ENCODE assay signal across 7 mouse cellular contexts in genomic region chr15:96695455-96696421, GRCm38 (mm10). TPM values are rescaled to one million over a fixed set of nuclear protein-coding genes. Genes with fewer than 3 reads are reported as not detected.
A peak's percentile ranks its signal among the peaks of the same experiment; 100 is the strongest.
DNase-seq lines count a peak whose midpoint lies in the region; ATAC-seq and TF ChIP-seq lines count a peak whose summit lies in the region.

No protein-coding gene starts in this region.

- peaks cover 7% of the 10 kb centered on the region for H3K27me3 ChIP-seq in CH12.LX (replicated peaks)
- H3K27me3 ChIP-seq in lung, embryonic 14.5 days (ENCODE audit: insufficient read depth, low read length) = no peaks in the 10 kb centered on the region
- H3K27me3 ChIP-seq in stomach, postnatal 0 days (ENCODE audit: control insufficient read depth, insufficient read depth, low read length) = no peaks in the 10 kb centered on the region

- TF ChIP-seq EP300 in CH12.LX (IDR thresholded peaks at IDR 0.05; ENCODE audit: low read length) = no peak
- TF ChIP-seq EP300 in stomach, postnatal 0 days (optimal IDR thresholded peaks at IDR 0.05) = no peak

- no peak for TF ChIP-seq CTCF in CH12.LX (conservative IDR thresholded peaks at IDR 0.05 in 1 of 2, IDR thresholded peaks at IDR 0.05 in 1 of 2; ENCODE audit: low read depth in 2 of 2, low read length in 2 of 2)
- TF ChIP-seq CTCF in lung, embryonic 14.5 days (IDR thresholded peaks at IDR 0.05; ENCODE audit: low read depth) = 0 out of 2 replicates have a peak, but pooled peaks have one; percentile 2
- TF ChIP-seq CTCF in stomach, postnatal 0 days (IDR thresholded peaks at IDR 0.05; ENCODE audit: low read depth) = peak; percentile 36

- dilution Hi-C loops in CH12.LX (cut with MboI; ENCODE audit: extremely low pct_ligation_motif_present, extremely low pct_unique_long_range_greater_than_20kb, low sequenced_read_pairs) = no loop called here

- H3K36me3 ChIP-seq in CH12.LX (replicated peaks in 1 of 2; ENCODE audit: control insufficient read depth in 1 of 2, insufficient read depth in 1 of 2, low read length in 1 of 2) = peaks cover 67 to 79% of the 10 kb centered on the region in 2 experiments
- peaks cover 78% of the 10 kb centered on the region for H3K36me3 ChIP-seq in lung, embryonic 14.5 days (ENCODE audit: insufficient read depth)
- peaks cover 34% of the 10 kb centered on the region for H3K36me3 ChIP-seq in stomach, postnatal 0 days (ENCODE audit: control insufficient read depth, insufficient read depth, low read length)

- WGBS in lung, embryonic 14.5 days = 48% methylated on average over 26 of the region's 26 CpGs
- WGBS in stomach, postnatal 0 days = 49% methylated on average over 26 of the region's 26 CpGs

- H3K4me2 ChIP-seq in CH12.LX (ENCODE audit: insufficient read depth, low read depth, poor library complexity, severe bottlenecking) = peak overlapping the region; percentile 90
- peak overlapping the region; percentile 95 for H3K4me2 ChIP-seq in lung, embryonic 14.5 days
- peak overlapping the region; percentile 68 for H3K4me2 ChIP-seq in stomach, postnatal 0 days (replicated peaks; ENCODE audit: low read depth)

- H3K9me3 ChIP-seq in CH12.LX (replicated peaks; ENCODE audit: low read length) = no peaks in the 10 kb centered on the region
- H3K9me3 ChIP-seq in lung, embryonic 14.5 days (ENCODE audit: low read depth, low read length) = no peaks in the 10 kb centered on the region
- no peaks in the 10 kb centered on the region for H3K9me3 ChIP-seq in stomach, postnatal 0 days (ENCODE audit: control insufficient read depth, low read length)

- H3K4me1 ChIP-seq in CH12.LX (ENCODE audit: control insufficient read depth in 1 of 2, insufficient read depth in 2 of 2) = peaks cover 2 to 57% of the 10 kb centered on the region in 2 experiments; a peak in 3 of 4 replicates
- peaks cover 17% of the 10 kb centered on the region for H3K4me1 ChIP-seq in lung, embryonic 14.5 days (ENCODE audit: insufficient read depth)
- H3K4me1 ChIP-seq in stomach, postnatal 0 days (replicated peaks; ENCODE audit: control insufficient read depth, insufficient read depth) = no peaks in the 10 kb centered on the region; the same call in none of the 2 replicates

- in situ Hi-C loops in CH12.LX (cut with MboI; ENCODE audit: low pct_ligation_motif_present, low pct_unique_long_range_greater_than_20kb, low sequenced_read_pairs) = loop anchor here (25.0 kb wide), 1 partner anchor 242 kb away; no protein-coding TSS in a partner anchor

- peak overlapping the region; percentile 81; the same call in 1 of the 2 replicates for H3K9ac ChIP-seq in CH12.LX (ENCODE audit: insufficient read depth, low read depth)
- H3K9ac ChIP-seq in lung, embryonic 14.5 days = peak overlapping the region; percentile 99
- H3K9ac ChIP-seq in stomach, postnatal 0 days (ENCODE audit: low read length) = peak overlapping the region; percentile 88

- DNase-seq in B cell, adult 2 months = peak; percentile 33 to 41
- DNase-seq in CH12.LX (ENCODE audit: extremely low read depth) = peak; percentile 41
- DNase-seq in induced T-regulatory cell, adult 2 months (ENCODE audit: low read depth) = peak; percentile 73
- peak; percentile 64 for DNase-seq in lung, embryonic 14.5 days
- no peak for DNase-seq in stomach, postnatal 0 days (ENCODE audit: low spot score)
- DNase-seq in ovary, postnatal 36 days (ENCODE audit: low spot score) = no peak

- 0 out of 2 replicates have a peak, but pooled peaks have one; percentile 42 for ATAC-seq in erythroid progenitor cell, adult 5-6 weeks (replicated peaks; ENCODE audit: low FRiP score, poor library complexity, severe bottlenecking)
- no peak for ATAC-seq in lung, embryonic 14.5 days (ENCODE audit: insufficient read depth)
- no peak for ATAC-seq in stomach, postnatal 0 days (ENCODE audit: low FRiP score, low TSS enrichment)

- no peak for TF ChIP-seq POLR2A in CH12.LX (IDR thresholded peaks at IDR 0.05; ENCODE audit: low read depth, low read length)

- TF ChIP-seq RAD21 in CH12.LX (IDR thresholded peaks at IDR 0.05; ENCODE audit: low read depth, low read length) = no peak

- H3K79me2 ChIP-seq in CH12.LX (replicated peaks; ENCODE audit: control insufficient read depth, extremely low read depth, insufficient read depth, poor library complexity, severe bottlenecking) = peaks cover 41% of the 10 kb centered on the region

- H3K4me3 ChIP-seq in CH12.LX (replicated peaks in 1 of 3; ENCODE audit: low read depth in 2 of 3, low read length in 2 of 3, poor library complexity in 1 of 3) = peak overlapping the region in 1 of 3 experiments; percentile 82
- peak overlapping the region; percentile 98 for H3K4me3 ChIP-seq in lung, embryonic 14.5 days (ENCODE audit: low read depth, low read length)
- H3K4me3 ChIP-seq in stomach, postnatal 0 days (ENCODE audit: low read depth, low read length) = peak overlapping the region; percentile 89

- no peak overlapping the region for H3K27ac ChIP-seq in CH12.LX (ENCODE audit: insufficient read depth, low read depth)
- H3K27ac ChIP-seq in lung, embryonic 14.5 days (ENCODE audit: low read depth) = peak overlapping the region; percentile 58; the same call in 1 of the 2 replicates
- H3K27ac ChIP-seq in stomach, postnatal 0 days (replicated peaks) = peak overlapping the region; percentile 99; the same call in 1 of the 2 replicates

TF ChIP-seq in CH12.LX, 34 proteins besides CTCF, POLR2A, EP300 and RAD21:
- TF ChIP-seq KAT2A (IDR thresholded peaks at IDR 0.05; ENCODE audit: insufficient replicate concordance, low read length) (no peak), MAZ (IDR thresholded peaks at IDR 0.05; ENCODE audit: low read depth, low read length) (no peak), ETS1 (conservative IDR thresholded peaks at IDR 0.05; ENCODE audit: low read depth, low read length) (no peak), CHD1 (IDR thresholded peaks at IDR 0.05; ENCODE audit: low read depth, low read length) (no peak), IRF4 (IDR thresholded peaks at IDR 0.05; ENCODE audit: low read depth, low read length) (no peak), TCF12 (IDR thresholded peaks at IDR 0.05; ENCODE audit: low read depth, low read length) (no peak)

RNA-seq across cellular contexts. Expression of gene Slc38a2, which starts 3.8 kb away (rescaled TPM):
- total RNA-seq in CH12.LX (2012; rRNA removed) (35.5 and 41.4 TPM in 2 replicates), CH12.LX (2014; rRNA removed) (53.6 and 59.3 TPM in 2 replicates)
- polyA plus RNA-seq in CH12.LX (2012; ENCODE audit: insufficient read length, low read depth) = 57.5 and 70.5 TPM in 2 replicates
- total RNA-seq in erythroid progenitor cell, adult 5-6 weeks (2015; ENCODE audit: low replicate concordance) = 58.0 and 85.9 TPM in 2 replicates
- total RNA-seq in erythroid progenitor cell, adult 5-6 weeks (2017; ENCODE audit: low replicate concordance) = 38.4 and 47.4 TPM in 2 replicates
- polyA plus RNA-seq in lung, embryonic 14.5 days (2014; fragmentation: Nextera tagmentation; extraction: Ambion mirVana) = 174 and 182 TPM in 2 replicates
- polyA plus RNA-seq in stomach, postnatal 0 days (2015; fragmentation: Nextera tagmentation; extraction: Ambion mirVana) = 55.3 and 63.0 TPM in 2 replicates

RNA-seq across cellular contexts. Expression of gene Slc38a1, which starts 53.0 kb away (rescaled TPM):
- total RNA-seq in CH12.LX (2012; rRNA removed) (39.1 and 39.4 TPM in 2 replicates), CH12.LX (2014; rRNA removed) (18.8 and 22.5 TPM in 2 replicates)
- 70.3 and 79.0 TPM in 2 replicates for polyA plus RNA-seq in CH12.LX (2012; ENCODE audit: insufficient read length, low read depth)
- total RNA-seq in erythroid progenitor cell, adult 5-6 weeks (2015; ENCODE audit: low replicate concordance) = 10.8 and 13.0 TPM in 2 replicates
- 7.4 and 11.2 TPM in 2 replicates for total RNA-seq in erythroid progenitor cell, adult 5-6 weeks (2017; ENCODE audit: low replicate concordance)
- 70.6 and 71.6 TPM in 2 replicates for polyA plus RNA-seq in lung, embryonic 14.5 days (2014; fragmentation: Nextera tagmentation; extraction: Ambion mirVana)
- 34.4 and 38.5 TPM in 2 replicates for polyA plus RNA-seq in stomach, postnatal 0 days (2015; fragmentation: Nextera tagmentation; extraction: Ambion mirVana)

Comparison
In these comparisons a context has a peak if more than half of its experiments do, and no peak if none do; other contexts are left out.
1. DNase-seq: peak in B cell, adult 2 months (2 of 2), CH12.LX (single experiment), induced T-regulatory cell, adult 2 months (single experiment) and lung, embryonic 14.5 days (single experiment); none in stomach, postnatal 0 days (single experiment) and ovary, postnatal 36 days (single experiment).
2. CTCF ChIP-seq: peak in lung, embryonic 14.5 days (single experiment) and stomach, postnatal 0 days (single experiment); none in CH12.LX (0 of 2).
3. Peak in every context shown above with its lines, with median percentiles within 50 percentile points of each other: H3K4me2 ChIP-seq and H3K9ac ChIP-seq.